Comparison of ENCODE assay signal across 14 mouse cellular contexts in genomic region chr5:134867320-134868144, GRCm38 (mm10). TPM values are rescaled to one million over a fixed set of nuclear protein-coding genes. Genes with fewer than 3 reads are reported as not detected.
DNase-seq lines count a peak whose midpoint lies in the region; ATAC-seq lines count a peak whose summit lies in the region.
"Had no signal": no experiment of that assay in that cellular context is flagged by ENCODE, and none has a peak within 500 bp of the region (broad histone marks: within the 10 kb centered on the region; RNA-seq: fewer than 3 reads in every experiment).

No protein-coding gene starts in this region.

- H3K36me3 ChIP-seq in heart, embryonic 14.5 days (ENCODE audit: control insufficient read depth, insufficient read depth, low read length), result no peaks in the 10 kb centered on the region
- H3K36me3 ChIP-seq in midbrain, embryonic 10.5 days, result no peaks in the 10 kb centered on the region
- H3K36me3 ChIP-seq in midbrain, embryonic 16.5 days (ENCODE audit: control insufficient read depth, insufficient read depth, low read length), result no peaks in the 10 kb centered on the region

- peak overlapping the region; percentile 36; the same call in 1 of the 2 replicates for H3K9ac ChIP-seq in heart, embryonic 14.5 days (ENCODE audit: low read length)
- H3K9ac ChIP-seq in midbrain, embryonic 16.5 days (ENCODE audit: low read depth, low read length), result no peak overlapping the region

- intact Hi-C loops in heart, postnatal 10 days (cut with DNase I), result loop anchor here (5.0 kb wide), 1 partner anchor 80 kb away; no protein-coding TSS in a partner anchor

- H3K27me3 ChIP-seq in heart, embryonic 14.5 days (ENCODE audit: control insufficient read depth, insufficient read depth, low read length), result no peaks in the 10 kb centered on the region
- no peaks in the 10 kb centered on the region for H3K27me3 ChIP-seq in midbrain, embryonic 10.5 days (ENCODE audit: low read depth, poor library complexity, severe bottlenecking)
- no peaks in the 10 kb centered on the region for H3K27me3 ChIP-seq in midbrain, embryonic 16.5 days (ENCODE audit: control insufficient read depth, insufficient read depth, low read depth, low read length)

- H3K4me1 ChIP-seq in heart, embryonic 14.5 days (ENCODE audit: control insufficient read depth in 2 of 2, insufficient read depth in 2 of 2, low read length in 2 of 2), result peaks cover 4 to 15% of the 10 kb centered on the region in 2 experiments
- H3K4me1 ChIP-seq in midbrain, embryonic 10.5 days, result no peaks in the 10 kb centered on the region
- no peaks in the 10 kb centered on the region for H3K4me1 ChIP-seq in midbrain, embryonic 16.5 days (ENCODE audit: control insufficient read depth, insufficient read depth, low read length)

- 28% methylated on average over 18 of the region's 18 CpGs for WGBS in heart, embryonic 14.5 days
- WGBS in midbrain, embryonic 10.5 days, result 73% methylated on average over 18 of the region's 18 CpGs
- WGBS in midbrain, embryonic 16.5 days, result 72% methylated on average over 18 of the region's 18 CpGs

- no peak for ATAC-seq in heart, embryonic 14.5 days (ENCODE audit: insufficient number of reproducible peaks, insufficient read depth, low FRiP score, low read depth)
- no peak for ATAC-seq in midbrain, embryonic 16.5 days

- H3K27ac ChIP-seq in heart, embryonic 14.5 days (replicated peaks in 1 of 2; ENCODE audit: control insufficient read depth in 1 of 2, insufficient read depth in 1 of 2, low read depth in 2 of 2, low read length in 2 of 2), result no peak overlapping the region
- no peak overlapping the region for H3K27ac ChIP-seq in midbrain, embryonic 10.5 days (replicated peaks)
- H3K27ac ChIP-seq in midbrain, embryonic 16.5 days (ENCODE audit: low read length), result no peak overlapping the region
- H3K27ac ChIP-seq: macrophage had no signal

- no peak overlapping the region for H3K4me3 ChIP-seq in heart, embryonic 14.5 days (ENCODE audit: control insufficient read depth in 1 of 2, insufficient read depth in 1 of 2, low read depth in 1 of 2, low read length in 2 of 2)
- H3K4me3 ChIP-seq in midbrain, embryonic 10.5 days, result no peak overlapping the region
- H3K4me3 ChIP-seq in midbrain, embryonic 16.5 days (ENCODE audit: low read depth, low read length), result no peak overlapping the region

- H3K9me3 ChIP-seq in heart, embryonic 14.5 days (ENCODE audit: control insufficient read depth, low read length), result no peaks in the 10 kb centered on the region
- H3K9me3 ChIP-seq in midbrain, embryonic 10.5 days (replicated peaks), result no peaks in the 10 kb centered on the region
- no peaks in the 10 kb centered on the region for H3K9me3 ChIP-seq in midbrain, embryonic 16.5 days (replicated peaks; ENCODE audit: control insufficient read depth, low read length, poor library complexity, severe bottlenecking)

- DNase-seq in heart, adult 8-10 months (ENCODE audit: low spot score), result no peak
- peak; percentile 23 for DNase-seq in midbrain, embryonic 10.5 days (ENCODE audit: low spot score)
- DNase-seq in heart, postnatal 10 days, result peak; percentile 25 to 34
- DNase-seq in layer of hippocampus, postnatal 14 days (ENCODE audit: low spot score in 2 of 2), result no peak
- no peak for DNase-seq in thymus, postnatal 4 days
- DNase-seq in cerebellum, postnatal 4 days (ENCODE audit: low spot score in 2 of 2), result no peak
- DNase-seq: adrenal gland, adult 8-10 months; cerebellum, adult 9-11 months had no signal

- peak overlapping the region; percentile 8; the same call in 1 of the 2 replicates for H3K4me2 ChIP-seq in heart, embryonic 14.5 days (ENCODE audit: low read length)
- H3K4me2 ChIP-seq in midbrain, embryonic 16.5 days (ENCODE audit: low read length), result no peak overlapping the region

RNA-seq across cellular contexts. Expression of gene Tmem270, which starts 39.0 kb away (rescaled TPM):
- polyA plus RNA-seq in heart, embryonic 14.5 days (2014; fragmentation: Nextera tagmentation; extraction: Ambion mirVana), result not detected in 2 replicates
- total RNA-seq in heart, adult 8-10 months (2022), result not detected
- not detected in 2 replicates for polyA plus RNA-seq in midbrain, embryonic 10.5 days (2016; fragmentation: Nextera tagmentation; extraction: Ambion mirVana)
- not detected in 2 replicates for polyA plus RNA-seq in midbrain, embryonic 16.5 days (2015; fragmentation: Nextera tagmentation; extraction: Ambion mirVana)
- not detected for total RNA-seq in heart, postnatal 10 days (2021)
- total RNA-seq in layer of hippocampus, postnatal 14 days (2021), result not detected
- total RNA-seq: adrenal gland, adult 8-10 months; layer of hippocampus, postnatal 10 days had no signal
- polyA plus RNA-seq: macrophage; neural tube, embryonic 14.5 days; thymus, postnatal 0 days had no signal

RNA-seq across cellular contexts. Expression of gene Cldn13, which starts 47.8 kb away (rescaled TPM):
- 0.31 and 0.63 TPM in 2 replicates for polyA plus RNA-seq in heart, embryonic 14.5 days (2014; fragmentation: Nextera tagmentation; extraction: Ambion mirVana)
- not detected for total RNA-seq in heart, adult 8-10 months (2022)
- polyA plus RNA-seq in midbrain, embryonic 10.5 days (2016; fragmentation: Nextera tagmentation; extraction: Ambion mirVana), result 3.2 and 3.8 TPM in 2 replicates
- polyA plus RNA-seq in midbrain, embryonic 16.5 days (2015; fragmentation: Nextera tagmentation; extraction: Ambion mirVana), result not detected in 2 replicates
- total RNA-seq in heart, postnatal 10 days (2021), result not detected
- not detected for total RNA-seq in layer of hippocampus, postnatal 14 days (2021)
- total RNA-seq: adrenal gland, adult 8-10 months; layer of hippocampus, postnatal 10 days had no signal
- polyA plus RNA-seq: macrophage had no signal

Comparison
In these comparisons a context has a peak if more than half of its experiments do, and no peak if none do; other contexts are left out.
1. DNase-seq: peak in midbrain, embryonic 10.5 days (single experiment) and heart, postnatal 10 days (2 of 2); none in heart, adult 8-10 months (single experiment), layer of hippocampus, postnatal 14 days (0 of 2), thymus, postnatal 4 days (single experiment) and cerebellum, postnatal 4 days (0 of 2).